Mouse (Mus musculus): ENCODE data around the gene 4930579F01Rik.

Gene 4930579F01Rik

DNA sequence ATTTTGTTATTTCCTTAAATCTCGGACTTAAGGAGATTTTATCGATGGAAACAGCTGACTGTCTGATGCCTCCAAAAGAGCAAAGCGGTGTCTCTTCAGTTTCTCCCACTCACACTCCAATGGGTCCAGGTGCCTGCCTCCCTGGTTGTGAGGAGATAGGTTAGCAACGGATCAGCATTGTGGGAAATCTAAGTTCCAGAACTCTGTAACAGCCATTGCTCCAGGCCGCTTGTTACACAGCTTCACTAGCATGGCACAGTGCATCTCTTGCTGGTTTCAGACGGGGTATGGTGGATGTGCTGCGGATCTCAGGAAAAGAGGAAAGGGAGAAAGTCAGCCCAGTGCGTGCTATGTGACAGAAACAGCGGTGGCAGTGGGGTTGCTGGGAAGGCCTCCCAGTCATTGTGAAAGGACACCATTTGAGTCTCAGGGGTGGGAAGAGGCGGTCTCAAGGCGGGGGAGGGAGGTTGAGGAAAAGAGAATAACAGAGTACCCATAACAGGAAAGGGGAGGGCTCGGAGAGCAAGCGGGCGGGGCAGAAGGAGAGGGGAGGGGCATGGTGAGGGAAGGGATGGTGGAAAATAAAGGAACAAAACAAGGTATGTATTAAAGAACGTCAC lies at the start of gene 4930579F01Rik:
TSS of gene 4930579F01Rik (minus strand) at position 143 of the 620 bp plus-strand sequence.
- no peak for DNase-seq (ENCODE audit: low spot score in 2 of 2)

DNA sequence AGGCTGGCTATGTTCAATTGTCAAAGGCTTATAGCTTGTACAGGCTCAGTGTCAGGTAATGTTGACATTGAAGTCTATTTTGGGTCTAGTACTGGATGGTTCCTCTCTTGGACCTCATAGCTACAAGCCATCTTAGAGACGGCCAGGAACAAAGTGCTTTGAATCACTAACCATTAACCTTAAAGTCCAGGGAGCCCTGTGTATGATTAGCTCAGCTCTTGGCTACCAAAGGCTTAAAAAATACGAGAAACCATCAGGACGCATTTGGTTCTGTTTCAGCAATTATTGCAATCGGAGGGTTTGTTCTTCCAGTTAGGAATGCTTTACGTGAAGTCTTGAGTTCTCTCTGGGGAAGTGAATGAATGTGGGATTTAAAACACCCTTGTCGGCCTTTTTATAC lies 49.3 kb upstream of the 4930579F01Rik start:
- DNase-seq (ENCODE audit: low spot score in 2 of 2) = no peak

DNA sequence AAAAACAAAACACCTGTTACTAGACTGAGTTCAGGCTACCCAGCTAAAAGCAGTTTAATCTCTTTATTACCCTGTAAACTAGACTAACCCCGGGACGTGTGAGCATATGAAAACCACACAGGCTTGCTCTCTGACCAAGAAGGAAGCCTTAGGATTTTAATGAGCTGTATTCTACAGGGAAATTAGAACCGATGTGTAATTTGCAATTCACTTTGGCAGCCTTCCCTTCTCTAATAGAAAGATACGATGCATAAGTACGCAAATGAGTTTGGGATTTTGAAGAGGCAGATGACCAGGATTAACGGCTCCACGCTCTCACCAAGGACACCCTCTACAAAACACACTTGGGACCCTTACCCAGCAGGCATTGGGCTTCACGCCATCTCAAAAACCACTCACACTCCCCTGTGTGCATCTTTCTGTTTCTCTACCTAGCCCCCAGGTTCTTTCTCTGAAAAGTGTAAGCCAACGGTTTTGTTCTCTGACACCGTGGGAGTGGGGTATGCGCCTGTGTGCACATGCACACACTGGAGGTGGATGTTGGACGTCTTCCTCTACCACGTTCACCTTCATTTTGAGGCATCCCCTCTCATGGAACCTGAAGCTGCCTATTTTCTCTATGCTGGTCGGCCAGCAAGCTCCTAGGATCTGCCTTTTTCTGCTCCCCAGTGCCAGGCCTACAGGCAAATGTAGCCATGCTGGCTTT lies 48.5 kb upstream of the 4930579F01Rik start:
- no peak for DNase-seq (ENCODE audit: low spot score in 2 of 2)

DNA sequence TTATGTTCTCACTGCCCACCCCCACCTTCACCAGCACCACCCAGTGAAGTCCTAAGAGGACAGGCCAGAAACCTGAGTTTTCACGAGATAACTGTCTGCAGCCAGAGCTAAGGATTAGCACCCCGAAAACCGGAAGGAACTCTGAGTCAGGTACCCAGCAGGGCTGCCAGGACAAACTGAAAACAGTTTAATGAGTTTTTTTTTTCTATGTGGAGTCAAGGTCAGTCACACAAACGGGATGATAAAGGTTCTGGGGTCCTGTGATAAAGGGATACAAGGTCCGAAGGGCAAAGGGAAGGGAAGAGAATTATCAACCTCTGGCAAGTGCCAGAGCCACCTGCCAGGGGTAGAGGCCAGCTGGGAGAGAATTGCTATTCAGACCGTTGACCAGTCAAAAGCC lies 47.7 kb upstream of the 4930579F01Rik start:
- DNase-seq (ENCODE audit: low spot score in 2 of 2) = no peak

- no peak for DNase-seq (ENCODE audit: low spot score in 2 of 2)
Measured at GRCm38 (mm10) chr3:138240942-138241341, 47.3 kb upstream of the 4930579F01Rik start.

DNA sequence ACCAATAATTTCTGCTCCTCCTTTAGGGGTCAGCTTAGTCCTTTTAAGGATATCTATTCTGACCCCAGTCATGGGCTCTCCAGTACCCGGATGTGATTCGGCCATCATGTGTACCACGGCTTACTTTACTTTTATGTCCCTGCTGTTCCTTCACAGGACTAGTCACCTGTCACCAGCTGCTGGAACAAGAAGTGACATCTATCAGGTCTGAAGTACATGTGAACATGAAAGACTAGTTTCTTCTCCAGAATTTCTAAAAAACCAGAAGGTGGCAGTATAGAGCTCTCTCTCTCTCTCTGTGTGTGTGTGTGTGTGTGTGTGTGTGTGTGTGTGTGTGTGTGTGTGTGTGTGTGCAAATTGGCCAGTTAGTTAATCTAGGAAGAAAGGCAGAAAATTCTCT lies 46.8 kb upstream of the 4930579F01Rik start:
- DNase-seq (ENCODE audit: low spot score in 2 of 2) = no peak

- no peak for DNase-seq (ENCODE audit: low spot score in 2 of 2)
Measured at GRCm38 (mm10) chr3:138239461-138239860, 45.8 kb upstream of the 4930579F01Rik start.

- DNase-seq (ENCODE audit: low spot score in 2 of 2) = no peak
Measured at GRCm38 (mm10) chr3:138238046-138238445, 44.4 kb upstream of the 4930579F01Rik start.

DNA sequence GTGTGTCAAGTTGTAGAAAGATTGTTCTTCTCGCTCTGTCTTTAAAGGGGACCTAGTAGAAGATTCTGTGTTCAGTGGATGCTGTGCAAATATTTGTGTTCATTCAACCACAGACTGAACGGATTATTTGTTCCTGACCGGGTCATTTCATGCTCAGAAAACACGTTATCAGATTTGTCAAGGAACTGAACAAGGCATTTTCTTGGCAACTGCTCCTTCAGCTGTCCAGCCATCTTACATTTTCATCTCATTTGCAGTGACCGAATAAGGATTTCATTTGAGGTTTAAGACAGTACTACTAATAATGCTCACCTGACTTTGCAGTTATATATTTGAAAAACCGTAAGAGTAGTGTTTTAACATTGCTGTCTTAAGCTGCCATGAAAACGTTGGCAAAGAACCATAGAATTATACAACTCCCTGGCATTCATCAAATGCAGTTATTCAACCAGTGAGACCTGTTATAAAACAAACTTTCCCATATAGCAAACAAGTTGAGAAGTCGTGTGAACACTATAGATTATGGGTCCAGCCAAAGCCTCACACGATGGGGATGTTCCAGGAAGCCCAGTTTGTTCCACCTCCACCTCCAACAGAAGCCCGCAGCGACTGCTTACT lies 43.0 kb upstream of the 4930579F01Rik start:
- no peak for DNase-seq (ENCODE audit: low spot score in 2 of 2)

DNA sequence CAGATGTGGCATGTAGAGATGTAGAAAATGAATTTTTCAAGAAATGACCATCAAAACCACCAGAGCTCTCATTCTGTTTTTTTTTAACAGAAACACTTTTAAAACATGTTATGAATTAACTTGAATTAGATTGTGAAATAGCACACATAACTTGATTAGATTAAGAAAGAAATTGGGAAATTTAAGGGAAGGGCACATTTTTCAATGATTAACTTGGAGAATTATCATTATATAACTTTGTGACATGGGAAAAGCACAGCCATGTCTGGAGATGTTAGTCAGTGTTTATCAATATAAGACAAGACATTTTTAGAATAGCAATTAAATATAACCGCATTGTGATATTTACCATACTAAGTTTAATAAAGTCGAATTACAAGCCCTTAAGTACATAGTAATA lies 37.9 kb upstream of the 4930579F01Rik start:
- DNase-seq (ENCODE audit: low spot score in 2 of 2) = no peak

- DNase-seq (ENCODE audit: low spot score in 2 of 2) = no peak
Measured at GRCm38 (mm10) chr3:138230266-138230665, 36.6 kb upstream of the 4930579F01Rik start.

DNA sequence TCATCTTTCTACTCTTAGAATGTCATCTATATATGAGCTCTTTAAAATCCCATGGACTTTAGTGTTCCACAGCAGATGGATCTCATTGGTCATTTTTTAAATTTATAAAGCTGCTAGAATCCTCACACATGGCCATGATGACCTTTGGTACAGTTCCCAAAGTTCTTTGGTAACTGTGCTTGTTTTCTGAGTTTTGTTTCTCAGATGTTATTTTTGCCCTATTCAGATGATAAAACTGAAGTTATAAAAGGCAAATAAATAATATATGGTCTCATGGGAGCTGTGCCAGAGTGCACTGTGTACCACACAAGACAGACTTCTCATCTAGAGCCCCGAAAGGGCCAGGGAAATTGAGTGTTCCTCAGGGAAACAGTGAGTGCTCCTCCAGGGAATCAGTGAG lies 35.8 kb upstream of the 4930579F01Rik start:
- DNase-seq (ENCODE audit: low spot score in 2 of 2) = no peak

GRCm38 (mm10) chr3:138227782-138228181 lies 34.2 kb upstream of the 4930579F01Rik start:
- no peak for DNase-seq (ENCODE audit: low spot score in 2 of 2)

DNA sequence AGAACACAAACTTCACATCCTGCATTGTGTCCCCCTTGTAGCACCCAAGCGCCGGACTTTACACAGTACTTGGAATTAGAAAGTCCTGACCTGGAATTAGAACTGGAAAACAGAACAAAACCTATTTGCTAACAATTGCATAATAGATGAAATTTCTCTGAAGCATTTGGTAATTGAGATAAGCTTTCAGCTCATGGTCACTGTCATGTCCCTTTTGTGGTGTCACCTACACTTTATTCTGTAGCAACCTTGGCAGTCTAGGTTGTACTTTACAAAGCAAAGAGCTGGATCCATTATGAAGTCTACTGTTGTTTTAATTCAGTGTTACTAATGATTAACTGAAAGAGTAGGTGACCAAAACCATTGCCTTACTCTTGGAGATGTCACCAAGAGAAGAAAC lies 33.5 kb upstream of the 4930579F01Rik start:
- DNase-seq (ENCODE audit: low spot score in 2 of 2) = no peak

DNA sequence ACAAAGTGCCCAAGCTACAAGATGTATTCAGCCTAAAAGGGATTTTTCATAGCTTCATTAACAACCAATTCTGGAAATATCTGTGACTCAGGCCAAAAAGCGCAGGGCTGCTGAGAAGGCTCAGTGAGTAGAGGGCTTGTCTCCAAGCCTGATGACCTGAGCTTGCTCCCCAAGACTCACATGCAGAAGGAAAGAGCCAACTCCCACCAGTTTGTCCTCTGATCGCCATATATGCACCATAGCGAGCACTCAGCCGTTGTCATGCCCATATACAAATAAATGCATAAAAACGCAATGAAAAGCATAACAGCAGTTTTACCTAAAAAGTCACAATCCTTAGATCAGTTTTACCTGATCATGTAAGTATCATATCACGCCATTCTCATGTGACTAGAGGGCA lies 32.9 kb upstream of the 4930579F01Rik start:
- DNase-seq (ENCODE audit: low spot score in 2 of 2) = no peak

GRCm38 (mm10) chr3:138225853-138226252 lies 32.2 kb upstream of the 4930579F01Rik start:
- no peak for DNase-seq (ENCODE audit: low spot score in 2 of 2)

GRCm38 (mm10) chr3:138225331-138225730 lies 31.7 kb upstream of the 4930579F01Rik start:
- no peak for DNase-seq (ENCODE audit: low spot score in 2 of 2)

DNA sequence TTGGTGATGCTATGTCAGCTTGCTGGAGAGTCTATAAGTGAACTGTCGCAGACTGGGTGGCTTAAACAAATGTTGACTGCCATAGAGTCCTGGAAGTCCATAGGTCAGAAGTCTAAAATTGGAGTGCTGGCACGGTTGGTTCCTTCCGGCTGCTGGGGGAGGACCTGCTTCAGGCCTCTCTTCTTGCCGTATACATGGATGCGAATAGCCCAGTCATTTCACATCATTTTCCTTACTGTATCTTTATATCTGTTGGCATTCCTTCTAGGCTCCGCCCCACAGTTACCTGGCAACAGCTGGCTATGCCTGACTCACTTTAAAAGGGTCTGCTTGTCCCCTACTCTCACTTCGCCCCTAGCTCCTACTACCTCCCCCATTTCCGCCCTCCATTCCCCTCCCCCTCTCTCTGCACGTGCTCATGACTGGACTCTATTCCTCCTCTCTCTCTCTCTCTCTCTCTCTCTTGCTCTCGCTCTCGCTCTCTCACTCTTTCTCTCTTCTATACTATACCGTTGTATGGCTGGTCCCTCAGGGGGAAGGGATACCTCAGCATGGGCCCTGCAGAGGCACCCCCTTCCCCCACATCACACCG lies 30.8 kb upstream of the 4930579F01Rik start:
- no peak for DNase-seq (ENCODE audit: low spot score in 2 of 2)

GRCm38 (mm10) chr3:138222952-138223351 lies 29.3 kb upstream of the 4930579F01Rik start:
- DNase-seq (ENCODE audit: low spot score in 2 of 2) = peak in 1 of 2 experiments; percentile 50

GRCm38 (mm10) chr3:138222511-138222910 lies 28.9 kb upstream of the 4930579F01Rik start:
- no peak for DNase-seq (ENCODE audit: low spot score in 2 of 2)

GRCm38 (mm10) chr3:138221116-138221515 lies 27.5 kb upstream of the 4930579F01Rik start:
- no peak for DNase-seq (ENCODE audit: low spot score in 2 of 2)

GRCm38 (mm10) chr3:138217631-138218264 lies 24.1 kb upstream of the 4930579F01Rik start, which contains the start of gene Adh7:
TSS of gene Adh7 (plus strand) at chr3:138217760.
- no peak for DNase-seq (ENCODE audit: low spot score in 2 of 2)

All from cerebellum, postnatal 4 days (tissue).